Mouse (Mus musculus) megakaryocyte, embryonic 14.5 days (primary cell): ENCODE results near the gene Apeh.
"Not testable (repeated sequence)": the region's sequence is repeated elsewhere in the genome, so short reads cannot be mapped to it uniquely, and the experiment has no call there.

ENCODE experiments used
- FLI1 ChIP-seq: IDR thresholded peaks from 2 replicates; pipeline ENCODE4 v1.6.1; 2012; ENCODE audit warnings: low read length, inconsistent platforms, mixed read lengths
- GATA1 ChIP-seq: IDR thresholded peaks from 3 replicates; pipeline ENCODE4 v1.6.1; 2012; ENCODE audit warnings: mixed read lengths, low read length, inconsistent platforms, borderline replicate concordance

DNA sequence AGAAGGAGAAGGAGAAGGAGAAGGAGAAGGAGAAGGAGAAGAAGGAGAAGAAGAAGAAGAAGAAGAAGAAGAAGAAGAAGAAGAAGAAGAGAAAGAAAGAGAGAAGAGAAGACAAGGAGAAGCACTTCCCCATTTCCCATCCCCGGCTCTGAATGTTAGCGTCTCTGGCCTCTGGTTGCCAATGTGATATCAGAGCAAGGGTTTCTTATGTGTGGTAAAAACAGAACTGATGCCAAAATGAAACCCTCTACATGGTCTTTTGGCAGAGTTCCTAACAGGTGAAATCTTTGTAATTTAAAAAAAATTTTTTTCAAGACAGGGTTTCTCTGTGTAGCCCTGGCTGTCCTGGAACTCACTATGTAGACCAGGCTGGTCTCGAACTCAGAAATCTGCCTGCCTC is 41.3 kb upstream of the Apeh start:
- not testable (repeated sequence) for TF ChIP-seq GATA1, FLI1
